In the genomic region with DNA sequence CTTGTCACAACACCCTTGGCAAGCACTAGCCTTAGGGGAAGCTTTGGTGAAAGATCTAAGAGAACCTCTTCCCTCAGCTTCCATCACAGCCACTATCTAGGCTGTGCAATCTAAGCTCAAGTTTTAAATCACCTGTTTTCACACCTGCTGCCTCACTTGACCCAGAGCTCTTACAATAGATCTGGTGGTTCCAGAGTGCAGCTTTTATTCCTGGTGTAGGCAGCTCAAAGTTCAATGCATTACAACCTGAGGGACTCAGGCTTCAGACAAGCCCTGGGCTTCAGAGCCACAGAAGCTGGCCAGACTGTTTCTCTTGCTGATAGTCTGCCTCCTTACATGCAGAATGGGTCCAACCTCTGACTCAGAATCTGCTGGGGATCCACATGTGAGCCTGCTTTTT, we compare ENCODE assay signal across 27 mouse cellular contexts.
"Had no signal": no experiment of that assay in that cellular context is flagged by ENCODE, and none has a peak within 500 bp of the region (broad histone marks: within the 10 kb centered on the region; RNA-seq: fewer than 3 reads in every experiment).

No protein-coding gene starts in this region.

- H3K4me2 ChIP-seq: heart, embryonic 12.5 days; hindbrain, embryonic 12.5 days; hindbrain, embryonic 14.5 days; kidney, embryonic 15.5 days; limb, embryonic 12.5 days; liver, embryonic 11.5 days; liver, embryonic 13.5 days had no signal

- H3K27me3 ChIP-seq: heart, embryonic 12.5 days; hindbrain, embryonic 12.5 days; kidney, embryonic 15.5 days; limb, embryonic 12.5 days; liver, embryonic 13.5 days had no signal

- H3K4me3 ChIP-seq: gastrocnemius, adult 2 months; heart, embryonic 10.5 days; heart, embryonic 12.5 days; hindbrain, embryonic 10.5 days; hindbrain, embryonic 12.5 days; kidney, embryonic 15.5 days; layer of hippocampus, adult 2 months; left cerebral cortex, adult 2 months; limb, embryonic 10.5 days; limb, embryonic 12.5 days; liver, embryonic 13.5 days had no signal

- H3K9me3 ChIP-seq: heart, embryonic 10.5 days; heart, embryonic 12.5 days; hindbrain, embryonic 10.5 days; hindbrain, embryonic 12.5 days; kidney, embryonic 15.5 days; limb, embryonic 10.5 days; limb, embryonic 12.5 days; liver, embryonic 13.5 days had no signal

- ATAC-seq: hindbrain, embryonic 16.5 days; inflammation-experienced regulatory T-cells, adult 6 months had no signal

- H3K9ac ChIP-seq: heart, embryonic 12.5 days; hindbrain, embryonic 12.5 days; hindbrain, embryonic 14.5 days; kidney, embryonic 15.5 days; limb, embryonic 12.5 days; liver, embryonic 13.5 days had no signal

- H3K36me3 ChIP-seq: heart, embryonic 10.5 days; heart, embryonic 12.5 days; hindbrain, embryonic 10.5 days; hindbrain, embryonic 12.5 days; kidney, embryonic 15.5 days; limb, embryonic 10.5 days; limb, embryonic 12.5 days; liver, embryonic 13.5 days had no signal

- DNase-seq: gastrocnemius, adult 2 months; gastrocnemius, postnatal 10 days; gastrocnemius, postnatal 25 days; heart, adult 18-20 months; heart, postnatal 10 days; heart, postnatal 4 days; kidney, adult 11 months; kidney, adult 2 months; kidney, adult 9 months; kidney, postnatal 14 days; kidney, postnatal 36 days; liver; liver, embryonic 13.5 days had no signal

- H3K4me1 ChIP-seq: heart, embryonic 10.5 days; heart, embryonic 12.5 days; hindbrain, embryonic 10.5 days; hindbrain, embryonic 12.5 days; kidney, embryonic 15.5 days; limb, embryonic 10.5 days; limb, embryonic 12.5 days; liver, embryonic 13.5 days had no signal

- H3K27ac ChIP-seq: gastrocnemius, adult 2 months; heart, embryonic 10.5 days; hindbrain, embryonic 10.5 days; hindbrain, embryonic 12.5 days; hindbrain, embryonic 14.5 days; kidney, embryonic 15.5 days; kidney, postnatal 0 days; layer of hippocampus, adult 2 months; left cerebral cortex, adult 2 months; limb, embryonic 10.5 days; limb, embryonic 12.5 days; liver, embryonic 13.5 days had no signal
